Mouse (Mus musculus): ENCODE data around the gene Krt20. TPM values are rescaled to one million over a fixed set of nuclear protein-coding genes. Genes with fewer than 3 reads are reported as not detected.

Gene Krt20
- polyA plus RNA-seq, 1 experiment from 2014 or later = 1.6 TPM

Other genes with a start within 250 kb of the Krt20 start
- gene Smarce1, start 207.1 kb downstream of the Krt20 start, polyA plus RNA-seq (2016; fragmentation: Nextera tagmentation; extraction: Ambion mirVana) = 289 and 317 TPM in 2 replicates
- gene Krt222, start 194.1 kb downstream of the Krt20 start, polyA plus RNA-seq (2016; fragmentation: Nextera tagmentation; extraction: Ambion mirVana) = 0.15 and 0.59 TPM in 2 replicates
- gene Krt24, start 152.9 kb downstream of the Krt20 start, polyA plus RNA-seq (2016; fragmentation: Nextera tagmentation; extraction: Ambion mirVana) = not detected in 2 replicates
- 0.07 TPM in 1 of 2 replicates, not detected in the other for gene Krt25, start 115.2 kb downstream of the Krt20 start, polyA plus RNA-seq (2016; fragmentation: Nextera tagmentation; extraction: Ambion mirVana)
- gene Krt26, start 100.2 kb downstream of the Krt20 start, polyA plus RNA-seq (2016; fragmentation: Nextera tagmentation; extraction: Ambion mirVana) = 0.12 and 0.43 TPM in 2 replicates
- not detected in 2 replicates for gene Krt27, start 87.0 kb downstream of the Krt20 start, polyA plus RNA-seq (2016; fragmentation: Nextera tagmentation; extraction: Ambion mirVana)
- 0.25 and 0.26 TPM in 2 replicates for gene Krt28, start 63.2 kb downstream of the Krt20 start, polyA plus RNA-seq (2016; fragmentation: Nextera tagmentation; extraction: Ambion mirVana)
- 22.4 and 27.4 TPM in 2 replicates for gene Krt10, start 48.8 kb downstream of the Krt20 start, polyA plus RNA-seq (2016; fragmentation: Nextera tagmentation; extraction: Ambion mirVana)
- gene Krt12, start 15.9 kb downstream of the Krt20 start, polyA plus RNA-seq (2016; fragmentation: Nextera tagmentation; extraction: Ambion mirVana) = 0.09 TPM in 1 of 2 replicates, not detected in the other
- gene Krt23, start 55.0 kb upstream of the Krt20 start, polyA plus RNA-seq (2016; fragmentation: Nextera tagmentation; extraction: Ambion mirVana) = 0.24 TPM in 1 of 2 replicates, not detected in the other
- not detected in 2 replicates for gene Krt39, start 83.2 kb upstream of the Krt20 start, polyA plus RNA-seq (2016; fragmentation: Nextera tagmentation; extraction: Ambion mirVana)
- not detected in 2 replicates for gene Krt40, start 105.0 kb upstream of the Krt20 start, polyA plus RNA-seq (2016; fragmentation: Nextera tagmentation; extraction: Ambion mirVana)
- gene Krtap3-3, start 112.7 kb upstream of the Krt20 start, polyA plus RNA-seq (2016; fragmentation: Nextera tagmentation; extraction: Ambion mirVana) = not detected in 2 replicates
- not detected in 2 replicates for gene Krtap3-2, start 118.7 kb upstream of the Krt20 start, polyA plus RNA-seq (2016; fragmentation: Nextera tagmentation; extraction: Ambion mirVana)
- not detected in 2 replicates for gene Gm11939, start 121.3 kb upstream of the Krt20 start, polyA plus RNA-seq (2016; fragmentation: Nextera tagmentation; extraction: Ambion mirVana)
- not detected in 2 replicates for gene Krtap3-1, start 128.5 kb upstream of the Krt20 start, polyA plus RNA-seq (2016; fragmentation: Nextera tagmentation; extraction: Ambion mirVana)
- not detected in 2 replicates for gene Krtap1-5, start 142.9 kb upstream of the Krt20 start, polyA plus RNA-seq (2016; fragmentation: Nextera tagmentation; extraction: Ambion mirVana)
- not detected in 2 replicates for gene Krtap1-4, start 145.5 kb upstream of the Krt20 start, polyA plus RNA-seq (2016; fragmentation: Nextera tagmentation; extraction: Ambion mirVana)
- gene Krtap1-3, start 153.2 kb upstream of the Krt20 start, polyA plus RNA-seq (2016; fragmentation: Nextera tagmentation; extraction: Ambion mirVana) = not detected in 2 replicates
- not detected in 2 replicates for gene Krtap9-3, start 160.0 kb upstream of the Krt20 start, polyA plus RNA-seq (2016; fragmentation: Nextera tagmentation; extraction: Ambion mirVana)
- not detected in 2 replicates for gene Gm11938, start 165.2 kb upstream of the Krt20 start, polyA plus RNA-seq (2016; fragmentation: Nextera tagmentation; extraction: Ambion mirVana)
- not detected in 2 replicates for gene Gm11937, start 172.0 kb upstream of the Krt20 start, polyA plus RNA-seq (2016; fragmentation: Nextera tagmentation; extraction: Ambion mirVana)
- gene Krtap2-4, start 176.7 kb upstream of the Krt20 start, polyA plus RNA-seq (2016; fragmentation: Nextera tagmentation; extraction: Ambion mirVana) = not detected in 2 replicates
- gene Gm11562, start 182.3 kb upstream of the Krt20 start, polyA plus RNA-seq (2016; fragmentation: Nextera tagmentation; extraction: Ambion mirVana) = not detected in 2 replicates
- not detected in 2 replicates for gene Krtap4-1, start 190.1 kb upstream of the Krt20 start, polyA plus RNA-seq (2016; fragmentation: Nextera tagmentation; extraction: Ambion mirVana)
- not detected in 2 replicates for gene Krtap4-2, start 196.9 kb upstream of the Krt20 start, polyA plus RNA-seq (2016; fragmentation: Nextera tagmentation; extraction: Ambion mirVana)
- not detected in 2 replicates for gene Krtap4-7, start 205.9 kb upstream of the Krt20 start, polyA plus RNA-seq (2016; fragmentation: Nextera tagmentation; extraction: Ambion mirVana)
- not detected in 2 replicates for gene Gm11555, start 212.1 kb upstream of the Krt20 start, polyA plus RNA-seq (2016; fragmentation: Nextera tagmentation; extraction: Ambion mirVana)
- gene Gm11563, start 220.8 kb upstream of the Krt20 start, polyA plus RNA-seq (2016; fragmentation: Nextera tagmentation; extraction: Ambion mirVana) = not detected in 2 replicates
- gene Krtap4-6, start 227.8 kb upstream of the Krt20 start, polyA plus RNA-seq (2016; fragmentation: Nextera tagmentation; extraction: Ambion mirVana) = not detected in 2 replicates

Measured in hindbrain, embryonic 10.5 days (tissue).